Mouse (Mus musculus) MEL (cell line): ENCODE measurements around the gene Pde1a. TPM values are rescaled to one million over a fixed set of nuclear protein-coding genes. Genes with fewer than 3 reads are reported as not detected.
A peak's percentile ranks its signal among the peaks of the same experiment; 100 is the strongest.

Source experiments
- DNase-seq: peaks from one replicate; pipeline ENCODE4 v3.0.0; 2011; ENCODE audit warnings: low read depth, low spot score
- H3K27ac ChIP-seq: 2 replicates; pipeline ENCODE4 v1.5.1; 2012; ENCODE audit warnings: low read depth, mild to moderate bottlenecking, control low read depth, low read length, moderate library complexity; ENCODE audit not compliant: control insufficient read depth
- H3K27me3 ChIP-seq, 2 experiments: fragments of 150-350 bp in 1 of 2; sonication (generic) in 1 of 2; 2 replicates each; pipeline ENCODE4 v1.6.1; 2012; ENCODE audit warnings: low read length in 2 of 2, mild to moderate bottlenecking in 2 of 2, improper control_type of control experiment in 1 of 2, moderate library complexity in 1 of 2; ENCODE audit not compliant: insufficient read depth in 2 of 2, control insufficient read depth in 1 of 2
- H3K36me3 ChIP-seq, 2 experiments: 2 replicates each; pipeline ENCODE4 v1.6.1; 2012 to 2014; ENCODE audit warnings: low read length in 2 of 2, improper control_type of control experiment in 1 of 2, inconsistent platforms in 1 of 2, mild to moderate bottlenecking in 1 of 2; ENCODE audit not compliant: insufficient read depth in 2 of 2, control insufficient read depth in 1 of 2
- H3K4me1 ChIP-seq, 2 experiments: fragments of 150-350 bp in 1 of 2; sonication (generic) in 1 of 2; 2 replicates each; pipeline ENCODE4 v1.6.1; 2012; ENCODE audit warnings: low read length in 2 of 2, improper control_type of control experiment in 1 of 2, mild to moderate bottlenecking in 1 of 2; ENCODE audit not compliant: insufficient read depth in 2 of 2, control insufficient read depth in 1 of 2
- H3K4me3 ChIP-seq, 2 experiments: fragments of 150-350 bp in 1 of 2; sonication (generic) in 1 of 2; 2 replicates each; pipeline ENCODE4 v1.5.1; 2012; ENCODE audit warnings: low read depth in 2 of 2, low read length in 2 of 2, mild to moderate bottlenecking in 2 of 2, moderate library complexity in 2 of 2, control low read depth in 1 of 2, improper control_type of control experiment in 1 of 2; ENCODE audit not compliant: control insufficient read depth in 1 of 2, insufficient read depth in 1 of 2
- H3K79me2 ChIP-seq: 2 replicates; pipeline ENCODE4 v1.6.1; 2012; ENCODE audit warnings: mild to moderate bottlenecking, low read length, moderate library complexity; ENCODE audit not compliant: control insufficient read depth, poor library complexity, insufficient read depth
- H3K9ac ChIP-seq: 2 replicates; pipeline ENCODE4 v1.6.1; 2012; ENCODE audit warnings: low read depth, mild to moderate bottlenecking, control low read depth, low read length, moderate library complexity; ENCODE audit not compliant: control insufficient read depth, poor library complexity, severe bottlenecking
- H3K9me3 ChIP-seq: fragments of 150-350 bp; sonication (generic); replicated peaks from 2 replicates; pipeline ENCODE4 v1.6.1; 2012; ENCODE audit warnings: mild to moderate bottlenecking, low read length, improper control_type of control experiment, moderate library complexity; ENCODE audit not compliant: insufficient read depth
- BHLHE40 ChIP-seq: IDR thresholded peaks from 2 replicates; pipeline ENCODE4 v1.6.1; 2012; ENCODE audit warnings: low read depth, mild to moderate bottlenecking, inconsistent platforms, low read length, improper control_type of control experiment, borderline replicate concordance
- CHD1 ChIP-seq: IDR thresholded peaks from 2 replicates; pipeline ENCODE4 v1.6.1; 2012; ENCODE audit warnings: low read depth, mild to moderate bottlenecking, inconsistent platforms, low read length, improper control_type of control experiment
- ELF1 ChIP-seq: IDR thresholded peaks from 2 replicates; pipeline ENCODE4 v1.6.1; 2014; ENCODE audit warnings: low read depth, mild to moderate bottlenecking, inconsistent platforms, low read length, improper control_type of control experiment, moderate library complexity
- HCFC1 ChIP-seq: IDR thresholded peaks from 2 replicates; pipeline ENCODE4 v1.6.1; 2012; ENCODE audit warnings: low read depth, mild to moderate bottlenecking, inconsistent platforms, low read length, improper control_type of control experiment, moderate library complexity
- JUND ChIP-seq: IDR thresholded peaks from 2 replicates; pipeline ENCODE4 v1.6.1; 2011; ENCODE audit warnings: low read depth, mild to moderate bottlenecking, improper control_type of control experiment, low read length
- KAT2A ChIP-seq: conservative IDR thresholded peaks from 2 replicates; pipeline ENCODE4 v1.6.1; 2012; ENCODE audit warnings: low read depth, low read length, improper control_type of control experiment, inconsistent platforms
- MAFK ChIP-seq: IDR thresholded peaks from 2 replicates; pipeline ENCODE4 v1.6.1; 2011; ENCODE audit warnings: low read depth, mild to moderate bottlenecking, low read length, improper control_type of control experiment, borderline replicate concordance
- MYB ChIP-seq: IDR thresholded peaks from 2 replicates; pipeline ENCODE4 v1.6.1; 2011; ENCODE audit warnings: mild to moderate bottlenecking, low read depth, low read length, improper control_type of control experiment
- MYC ChIP-seq: IDR thresholded peaks from 2 replicates; pipeline ENCODE4 v1.6.1; 2011; ENCODE audit warnings: low read depth, mild to moderate bottlenecking, low read length, improper control_type of control experiment, moderate library complexity
- NRF1 ChIP-seq: IDR thresholded peaks from 2 replicates; pipeline ENCODE4 v1.6.1; 2014; ENCODE audit warnings: low read depth, mild to moderate bottlenecking, inconsistent platforms, low read length, improper control_type of control experiment, moderate library complexity; ENCODE audit not compliant: poor library complexity, insufficient read depth, severe bottlenecking
- POLR2A ChIP-seq, 2 experiments: IDR thresholded peaks; 2 replicates each; pipeline ENCODE4 v1.6.1; 2011 to 2012; ENCODE audit warnings: low read length in 2 of 2, mild to moderate bottlenecking in 2 of 2, control low read depth in 1 of 2, improper control_type of control experiment in 1 of 2, low read depth in 1 of 2, moderate library complexity in 1 of 2; ENCODE audit not compliant: control insufficient read depth in 1 of 2, insufficient read depth in 1 of 2, poor library complexity in 1 of 2
- RAD21 ChIP-seq: IDR thresholded peaks from 2 replicates; pipeline ENCODE4 v1.6.1; 2011; ENCODE audit warnings: mild to moderate bottlenecking, low read depth, low read length, improper control_type of control experiment
- SMC3 ChIP-seq: IDR thresholded peaks from 2 replicates; pipeline ENCODE4 v1.6.1; 2011; ENCODE audit warnings: low read depth, low read length, improper control_type of control experiment
- TCF12 ChIP-seq: IDR thresholded peaks from 2 replicates; pipeline ENCODE4 v1.6.1; 2014; ENCODE audit warnings: low read depth, mild to moderate bottlenecking, inconsistent platforms, low read length, improper control_type of control experiment, moderate library complexity
- UBTF ChIP-seq: IDR thresholded peaks from 2 replicates; pipeline ENCODE4 v1.6.1; 2012; ENCODE audit warnings: low read depth, mild to moderate bottlenecking, inconsistent platforms, low read length, improper control_type of control experiment, moderate library complexity, borderline replicate concordance; ENCODE audit not compliant: insufficient read depth
- USF1 ChIP-seq: IDR thresholded peaks from 2 replicates; pipeline ENCODE4 v1.6.1; 2014; ENCODE audit warnings: low read depth, mild to moderate bottlenecking, inconsistent platforms, low read length, improper control_type of control experiment, moderate library complexity
- ZKSCAN1 ChIP-seq: IDR thresholded peaks from 2 replicates; pipeline ENCODE4 v1.6.1; 2012; ENCODE audit warnings: low read depth, mild to moderate bottlenecking, inconsistent platforms, low read length, improper control_type of control experiment, moderate library complexity
- ZMIZ1 ChIP-seq: IDR thresholded peaks from 2 replicates; pipeline ENCODE4 v1.6.1; 2012; ENCODE audit warnings: low read depth, mild to moderate bottlenecking, inconsistent platforms, low read length, improper control_type of control experiment, moderate library complexity
- ZNF384 ChIP-seq: IDR thresholded peaks from 2 replicates; pipeline ENCODE4 v1.6.1; 2012; ENCODE audit warnings: low read depth, mild to moderate bottlenecking, inconsistent platforms, low read length, improper control_type of control experiment
- polyA plus RNA-seq, 2 experiments: library from polyadenylated mRNA; stranded (reverse) in 1 of 2; unstranded in 1 of 2; fragments of >175 nt in 1 of 2; fragments of >200 nt in 1 of 2; gene quantifications; 2 replicates each; pipeline versions ENCODE4 v1.2.1 to v1.2.4; 2012; ENCODE audit warnings: low replicate concordance in 2 of 2, low read depth in 1 of 2; ENCODE audit not compliant: insufficient read length in 2 of 2, insufficient read depth in 1 of 2, missing spikeins in 1 of 2
- total RNA-seq: library from RNA; depleted of rRNA; stranded (reverse); fragments of 300-350 nt; gene quantifications from 2 replicates; pipeline ENCODE4 v1.2.3, GENCODE M21; 2012

Gene Pde1a
- total and polyA plus RNA-seq, 3 experiments, result not detected

GRCm38 (mm10) chr2:80086891-80087290 is 42.4 kb downstream of the Pde1a start:
- Histone ChIP-seq H3K4me1 (no peaks in the 10 kb centered on the region), H3K9ac (no peak overlapping the region), H3K9me3 (no peaks in the 10 kb centered on the region), H3K27me3 (no peaks in the 10 kb centered on the region; a peak in 1 of 4 replicates), H3K4me3 (no peak overlapping the region), H3K36me3 (no peaks in the 10 kb centered on the region), H3K27ac (no peak overlapping the region), H3K79me2 (no peaks in the 10 kb centered on the region)
- TF ChIP-seq JUND (no peak), POLR2A (IDR thresholded peaks at IDR 0.05; ENCODE audit: control insufficient read depth in 1 of 2, insufficient read depth in 1 of 2, low read depth in 1 of 2, low read length in 2 of 2, poor library complexity in 1 of 2) (no peak), HCFC1 (no peak), UBTF (no peak), CHD1 (no peak), KAT2A (no peak), RAD21 (no peak), TCF12 (no peak), ELF1 (no peak), NRF1 (no peak), USF1 (no peak), ZNF384 (no peak), BHLHE40 (no peak), SMC3 (no peak), MYC (no peak), ZMIZ1 (no peak)
- peak; percentile 9 for DNase-seq

DNA sequence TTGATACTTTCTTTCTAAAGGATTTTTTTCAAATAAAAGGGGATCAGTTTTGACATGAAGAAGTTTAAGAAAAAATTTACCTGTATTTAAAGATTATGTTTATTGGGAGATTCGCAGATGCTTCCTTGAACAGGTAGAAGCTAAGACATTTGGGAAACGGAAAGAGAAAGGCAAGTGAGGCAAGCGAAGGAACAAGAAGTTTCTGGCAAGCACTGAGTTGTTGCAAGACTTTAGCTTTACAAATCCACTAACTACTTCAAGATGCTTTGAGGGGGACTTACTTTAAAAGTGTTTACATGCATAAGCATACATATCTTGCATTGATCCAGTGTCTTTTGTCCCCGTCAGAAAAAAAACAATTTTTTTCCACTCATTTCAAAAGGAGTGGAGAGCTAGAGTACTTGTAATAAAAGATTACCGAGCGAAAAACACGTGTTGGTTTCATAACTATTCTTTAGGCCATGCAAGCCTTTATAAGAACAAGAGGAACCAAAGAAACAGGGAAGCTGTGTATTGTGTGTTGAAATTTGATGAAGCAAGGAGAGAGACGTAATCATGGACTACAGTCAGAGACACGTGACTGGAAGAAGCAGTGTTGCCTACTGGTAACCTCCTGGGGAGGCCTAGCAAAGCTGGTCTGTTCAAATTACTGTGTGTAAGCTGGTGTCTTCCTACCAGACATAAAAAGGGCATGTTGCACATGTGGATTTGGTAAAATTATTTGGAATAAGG is 49.0 kb downstream of the Pde1a start:
- TF ChIP-seq SMC3, result no peak
- no peak for TF ChIP-seq ZMIZ1
- TF ChIP-seq POLR2A (IDR thresholded peaks at IDR 0.05; ENCODE audit: control insufficient read depth in 1 of 2, insufficient read depth in 1 of 2, low read depth in 1 of 2, low read length in 2 of 2, poor library complexity in 1 of 2), result no peak
- TF ChIP-seq MYB, result no peak
- TF ChIP-seq ZKSCAN1, result no peak
- TF ChIP-seq MAFK, result no peak
- TF ChIP-seq TCF12, result no peak
- no peak for DNase-seq
- Histone ChIP-seq H3K36me3 (no peaks in the 10 kb centered on the region), H3K9ac (no peak overlapping the region), H3K79me2 (no peaks in the 10 kb centered on the region), H3K9me3 (no peaks in the 10 kb centered on the region), H3K4me3 (no peak overlapping the region), H3K27ac (no peak overlapping the region), H3K4me1 (no peaks in the 10 kb centered on the region), H3K27me3 (no peaks in the 10 kb centered on the region; a peak in 1 of 4 replicates)
